Mouse (Mus musculus) CD4-positive helper T cell, adult 2 months (primary cell): ENCODE measurements around the gene Aknad1.

Experiments
- DNase-seq: peaks from one replicate; pipeline ENCODE4 v3.0.0-alpha.2; 2012; ENCODE audit warnings: low read depth, missing footprints, low spot score

Aknad1 gene

GRCm38 (mm10) chr3:108751061-108751460 lies 11.6 kb downstream of the Aknad1 start:
- no peak for DNase-seq

DNA sequence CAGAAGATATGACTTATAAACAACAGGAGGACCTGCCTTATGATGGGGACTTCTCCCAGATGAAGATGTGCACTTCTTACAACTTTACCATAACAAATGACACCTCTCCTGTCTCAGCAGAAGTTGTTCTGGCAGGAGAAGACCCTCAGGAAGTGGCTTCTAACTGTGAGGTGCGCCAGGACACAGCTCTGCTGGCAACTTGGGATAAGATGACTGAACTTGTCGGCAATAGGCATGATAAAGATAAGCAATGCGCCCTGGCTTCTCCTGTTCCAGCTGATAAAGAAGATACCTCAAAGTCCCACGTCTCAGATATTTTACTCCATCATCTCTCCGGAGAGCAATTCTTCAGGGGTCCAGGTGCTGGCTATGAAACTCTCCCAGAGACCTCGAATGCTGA lies 12.2 kb downstream of the Aknad1 start:
- no peak for DNase-seq

DNA sequence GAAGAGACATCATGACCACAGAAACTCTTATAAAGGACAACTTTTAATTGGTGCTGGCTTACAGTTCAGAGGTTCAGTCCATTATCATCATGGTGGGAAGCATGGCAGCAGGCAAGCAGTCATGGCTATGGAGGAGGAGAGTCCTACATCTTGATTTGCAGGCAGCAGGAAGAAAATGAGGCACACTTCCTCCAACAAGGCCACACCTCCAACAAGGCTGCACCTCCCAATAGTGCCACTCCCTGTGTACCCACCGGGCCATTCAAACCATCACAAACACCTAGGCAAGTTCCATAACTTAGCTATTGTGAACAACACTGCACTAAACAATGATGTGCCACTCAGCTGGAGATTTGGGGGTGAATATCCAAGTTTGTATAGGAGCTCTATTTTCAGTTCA lies 15.1 kb downstream of the Aknad1 start:
- no peak for DNase-seq

GRCm38 (mm10) chr3:108755542-108755941 lies 16.1 kb downstream of the Aknad1 start:
- DNase-seq, result no peak

DNA sequence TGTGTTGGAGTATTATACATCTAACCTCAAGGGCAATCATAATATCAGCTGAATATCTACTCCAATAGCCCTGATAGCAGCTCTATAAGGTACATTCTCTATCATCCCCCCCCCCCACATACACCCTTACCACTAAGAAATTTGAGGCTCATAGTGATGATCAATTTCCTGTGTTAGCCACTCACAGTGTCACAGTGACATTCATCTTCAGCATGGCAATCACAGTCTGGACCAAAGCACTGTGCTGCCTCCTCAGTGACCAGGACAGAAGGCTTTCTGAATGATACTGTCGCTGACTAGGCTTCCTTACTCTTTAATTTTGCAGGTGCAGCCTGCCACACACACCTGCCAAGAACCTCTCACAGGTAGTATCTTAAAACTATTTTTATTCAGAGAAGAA lies 16.7 kb downstream of the Aknad1 start:
- no peak for DNase-seq

DNA sequence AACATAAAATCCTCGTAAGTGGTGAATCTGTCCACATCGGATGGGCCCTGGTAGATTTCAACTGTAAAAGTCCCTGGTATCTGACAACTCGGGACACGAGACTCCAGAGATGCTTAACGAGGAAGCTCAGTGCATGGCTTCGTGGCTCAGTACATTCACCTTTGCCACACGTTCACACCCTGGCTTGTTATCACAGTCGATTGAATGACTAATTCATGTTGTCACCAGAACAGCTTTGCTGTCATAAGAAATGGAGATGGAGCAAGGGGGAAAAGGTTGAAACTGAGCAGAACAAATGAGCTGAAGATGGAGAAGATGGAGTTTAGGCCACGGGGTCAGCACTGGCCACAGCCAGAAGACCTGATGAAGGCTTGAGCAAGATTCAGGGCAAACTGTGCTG lies 18.1 kb downstream of the Aknad1 start:
- no peak for DNase-seq

DNA sequence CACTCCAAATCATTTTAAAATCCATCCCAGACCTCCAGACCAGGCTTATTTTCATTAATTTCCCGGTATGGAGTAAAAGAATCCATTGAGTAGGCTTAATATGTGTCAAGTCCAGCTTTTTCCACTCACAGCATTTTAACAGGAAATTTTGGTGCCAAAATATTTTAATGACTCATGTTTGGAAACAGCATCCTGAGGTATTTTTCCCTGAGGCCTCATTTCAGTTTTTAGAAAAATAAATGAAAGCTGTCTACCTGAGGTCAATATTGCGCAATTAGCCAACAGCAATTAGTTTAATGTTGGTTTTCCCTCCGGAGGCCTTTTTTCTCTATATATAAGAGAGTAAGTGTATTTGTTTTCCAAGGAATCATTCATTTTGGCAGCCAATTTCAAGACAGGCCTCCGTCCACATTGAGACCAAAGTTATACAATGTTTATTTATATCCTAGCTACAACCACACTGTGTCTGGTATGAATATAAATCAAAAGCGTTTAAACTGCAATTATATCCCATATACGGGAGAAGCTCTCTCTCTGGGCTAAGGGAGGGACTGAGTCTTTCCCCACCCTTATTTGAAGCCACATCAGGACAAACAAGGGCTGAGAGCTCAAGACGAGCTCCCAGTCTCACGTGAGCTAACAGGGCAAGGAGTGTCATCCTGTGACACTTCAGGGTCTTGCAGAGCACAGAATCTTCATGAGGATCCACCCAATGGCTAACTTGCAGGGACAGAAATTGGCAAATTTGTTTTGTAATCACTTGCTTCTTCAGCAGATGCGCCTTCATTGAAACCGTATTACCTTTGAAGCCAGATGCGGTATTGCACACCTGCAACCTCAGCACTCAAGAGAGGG lies 20.3 kb downstream of the Aknad1 start:
- no peak for DNase-seq

- no peak for DNase-seq
These were observed 23.2 kb downstream of the Aknad1 start for GRCm38 (mm10) chr3:108762597-108763111.

DNA sequence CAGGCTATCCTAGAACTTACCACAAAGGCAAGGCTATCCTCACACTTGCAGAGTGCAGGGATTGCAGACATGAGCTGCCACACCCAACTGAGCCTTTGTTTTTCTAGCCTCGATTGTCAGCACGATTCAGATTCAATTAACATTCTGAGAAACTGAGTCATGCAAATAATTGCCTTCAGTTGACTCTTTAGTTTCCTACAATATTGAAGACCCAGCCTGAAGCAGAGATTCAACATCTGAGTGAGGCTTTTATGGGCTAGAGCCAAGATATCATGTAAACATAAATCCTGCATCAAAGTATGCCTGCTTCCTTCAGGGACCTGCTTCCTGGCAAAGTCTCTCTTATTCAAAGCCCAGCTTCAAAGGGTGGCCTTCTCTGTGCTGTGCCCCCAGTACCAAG lies 24.2 kb downstream of the Aknad1 start:
- DNase-seq, result no peak

GRCm38 (mm10) chr3:108764976-108765375 lies 25.5 kb downstream of the Aknad1 start:
- DNase-seq, result no peak

DNA sequence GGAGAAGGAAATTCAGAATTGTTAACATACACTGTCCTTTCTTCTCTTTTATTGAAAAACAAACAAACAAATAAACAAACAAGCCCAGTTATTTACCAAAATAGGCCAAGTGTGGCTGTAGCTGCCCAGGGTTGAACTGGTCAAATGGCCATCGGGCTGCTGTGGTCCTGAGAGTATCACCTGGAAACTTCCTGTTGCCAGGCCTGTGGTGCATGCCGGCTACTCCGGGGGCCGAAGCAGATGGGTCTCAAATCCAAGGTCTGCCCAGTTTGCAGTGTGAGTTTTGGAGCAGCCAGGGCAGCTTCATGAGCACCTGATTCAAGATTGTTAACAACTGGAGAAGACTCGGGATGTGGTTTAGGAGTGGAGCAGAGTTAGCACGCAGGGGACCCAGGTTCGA lies 26.0 kb downstream of the Aknad1 start:
- DNase-seq, result no peak

- no peak for DNase-seq
These were observed 27.5 kb downstream of the Aknad1 start for GRCm38 (mm10) chr3:108766943-108767342.

DNA sequence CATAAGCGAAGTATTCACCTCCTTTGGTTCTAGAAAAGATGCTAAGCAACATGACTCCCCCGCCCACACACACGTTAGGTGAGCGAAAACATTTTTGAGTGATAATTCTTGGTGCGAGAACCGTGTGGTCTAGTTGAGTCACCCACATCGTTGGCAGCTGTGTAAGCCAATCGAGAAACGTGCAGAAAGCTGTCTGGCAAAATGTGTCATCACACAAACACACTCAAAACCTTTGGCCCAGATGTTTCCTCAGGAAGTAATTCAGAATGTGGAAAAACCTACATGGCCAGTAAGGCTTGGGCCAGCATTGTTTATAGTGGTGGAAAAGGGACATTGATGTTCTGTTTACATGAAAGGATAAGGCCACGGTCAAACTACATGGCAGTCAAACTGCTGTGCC lies 28.0 kb downstream of the Aknad1 start:
- peak; percentile 42 for DNase-seq

DNA sequence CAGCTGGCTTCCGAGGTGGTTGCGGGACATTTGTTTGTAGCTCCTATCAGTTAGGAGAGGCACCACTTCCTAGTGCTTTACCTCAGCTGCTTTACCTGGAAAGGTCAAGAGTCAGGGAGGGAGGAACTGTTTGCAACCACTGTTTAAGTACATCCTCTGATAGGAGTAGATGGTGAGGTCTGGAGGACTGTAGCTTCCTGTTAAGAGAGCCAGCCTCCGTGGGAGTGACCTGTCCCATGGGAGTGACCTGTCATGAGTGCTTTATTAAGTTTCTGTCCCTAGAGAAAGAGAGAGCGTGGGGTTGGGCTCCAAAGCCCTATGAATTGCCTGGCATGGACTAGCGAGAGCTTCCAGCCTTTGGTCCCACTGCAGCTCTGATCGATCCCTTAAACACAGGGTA lies 30.1 kb downstream of the Aknad1 start:
- DNase-seq, result no peak

- peak; percentile 65 for DNase-seq
These were observed 31.4 kb downstream of the Aknad1 start for GRCm38 (mm10) chr3:108770725-108771368.

DNA sequence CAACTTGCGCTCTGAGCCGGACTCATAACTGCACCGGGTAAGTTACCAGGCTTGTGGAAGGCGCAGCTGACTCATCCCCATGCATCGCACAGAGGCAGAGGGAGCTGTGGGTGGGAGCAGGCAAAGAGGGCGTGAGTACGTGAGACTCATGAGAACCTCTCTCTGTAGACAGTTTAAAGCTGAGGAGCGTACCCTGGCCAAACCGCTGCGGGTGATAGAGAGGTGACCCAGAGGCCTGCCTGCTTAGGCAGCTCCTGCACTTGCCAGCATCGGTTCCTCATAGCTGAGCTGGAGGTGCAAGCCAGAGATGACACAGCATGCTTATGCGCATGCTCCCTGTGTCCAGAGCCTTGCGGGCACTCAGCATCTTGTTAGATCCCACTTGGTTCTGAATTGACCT lies 32.8 kb downstream of the Aknad1 start:
- DNase-seq, result no peak

DNA sequence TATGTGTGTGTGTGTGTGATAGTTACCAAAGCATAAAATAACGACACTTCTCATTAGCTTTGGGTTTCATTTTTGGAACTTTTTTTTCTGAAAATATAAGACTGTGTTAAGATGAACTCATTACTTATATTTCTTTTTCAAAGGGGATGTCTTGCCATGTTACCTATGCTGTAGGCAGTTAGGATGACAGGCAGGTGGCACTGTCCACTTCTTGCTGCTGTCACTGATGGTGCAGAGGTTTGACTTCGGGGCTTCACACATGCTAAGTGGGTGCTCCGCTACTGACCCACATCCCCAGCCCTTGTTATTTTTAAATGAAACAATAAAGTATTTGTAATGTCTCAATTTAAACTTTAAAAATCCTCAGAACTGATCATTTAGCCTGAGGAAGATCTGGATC lies 33.4 kb downstream of the Aknad1 start:
- DNase-seq, result peak; percentile 24

- no peak for DNase-seq
These were observed 39.5 kb downstream of the Aknad1 start for GRCm38 (mm10) chr3:108778761-108779540.

- DNase-seq, result peak; percentile 45
These were observed 41.9 kb downstream of the Aknad1 start for GRCm38 (mm10) chr3:108781238-108781883.

GRCm38 (mm10) chr3:108781884-108782270 lies 42.4 kb downstream of the Aknad1 start:
- DNase-seq, result no peak

GRCm38 (mm10) chr3:108782364-108782895 lies 43.0 kb downstream of the Aknad1 start:
- no peak for DNase-seq
